In genomic region chr11:101881185-101881584, GRCm38 (mm10) we compare ENCODE assay signal across 8 mouse cellular contexts. TPM values are rescaled to one million over a fixed set of nuclear protein-coding genes. Genes with fewer than 3 reads are reported as not detected.
DNase-seq lines count a peak whose midpoint lies in the region; ATAC-seq and TF ChIP-seq lines count a peak whose summit lies in the region.

No protein-coding gene starts in this region.

- peak overlapping the region; percentile 84 for H3K27ac ChIP-seq in heart, embryonic 11.5 days (ENCODE audit: low read depth, low read length)
- H3K27ac ChIP-seq in lung, postnatal 0 days (ENCODE audit: low read length): peak overlapping the region; percentile 80
- peak overlapping the region; percentile 1; the same call in 1 of the 2 replicates for H3K27ac ChIP-seq in intestine, postnatal 0 days (ENCODE audit: low read depth, low read length)
- peak overlapping the region; percentile 56 for H3K27ac ChIP-seq in small intestine, adult 2 months (ENCODE audit: insufficient read depth, low read depth, low read length)

- TF ChIP-seq POLR2A in lung, adult 2 months (IDR thresholded peaks at IDR 0.05; ENCODE audit: borderline replicate concordance, extremely low read depth, low read depth, low read length): no peak
- TF ChIP-seq POLR2A in small intestine, adult 2 months (IDR thresholded peaks at IDR 0.05; ENCODE audit: low read depth, low read length): no peak

- peak overlapping the region; percentile 63 for H3K4me2 ChIP-seq in heart, embryonic 11.5 days
- peak overlapping the region; percentile 47 for H3K4me2 ChIP-seq in lung, postnatal 0 days (replicated peaks; ENCODE audit: low read depth, low read length)
- H3K4me2 ChIP-seq in intestine, postnatal 0 days (replicated peaks; ENCODE audit: low read depth): peak overlapping the region; percentile 54; the same call in 1 of the 2 replicates

- H3K4me1 ChIP-seq in heart, embryonic 11.5 days (ENCODE audit: control insufficient read depth, insufficient read depth, low read length): peaks cover 64% of the 10 kb centered on the region
- peaks cover 38% of the 10 kb centered on the region for H3K4me1 ChIP-seq in lung, postnatal 0 days (ENCODE audit: insufficient read depth, low read depth, low read length)
- peaks cover 16% of the 10 kb centered on the region for H3K4me1 ChIP-seq in lung, adult 2 months (ENCODE audit: control insufficient read depth, insufficient read depth, low read length)
- peaks cover 4% of the 10 kb centered on the region; the same call in 1 of the 2 replicates for H3K4me1 ChIP-seq in intestine, postnatal 0 days (replicated peaks; ENCODE audit: control insufficient read depth, insufficient read depth, low read length)
- H3K4me1 ChIP-seq in small intestine, adult 2 months (ENCODE audit: control insufficient read depth, insufficient read depth, insufficient read length, low read length): peaks cover 11% of the 10 kb centered on the region

- 0 out of 2 replicates have a peak, but pooled peaks have one; percentile 0 for TF ChIP-seq EP300 in lung, postnatal 0 days (IDR thresholded peaks at IDR 0.05)

- no peaks in the 10 kb centered on the region for H3K36me3 ChIP-seq in heart, embryonic 11.5 days (ENCODE audit: control insufficient read depth, insufficient read depth, low read length)
- H3K36me3 ChIP-seq in lung, postnatal 0 days (ENCODE audit: insufficient read depth, low read length): no peaks in the 10 kb centered on the region
- no peaks in the 10 kb centered on the region for H3K36me3 ChIP-seq in intestine, postnatal 0 days (ENCODE audit: control insufficient read depth, insufficient read depth)
- no peaks in the 10 kb centered on the region for H3K36me3 ChIP-seq in small intestine, adult 2 months (ENCODE audit: control insufficient read depth, insufficient read depth, low read length)

- no peak for TF ChIP-seq CTCF in lung, postnatal 0 days (IDR thresholded peaks at IDR 0.05)
- TF ChIP-seq CTCF in lung, adult 2 months (IDR thresholded peaks at IDR 0.05; ENCODE audit: insufficient read depth, low read length): no peak
- no peak for TF ChIP-seq CTCF in intestine, postnatal 0 days (IDR thresholded peaks at IDR 0.05; ENCODE audit: low read depth)
- TF ChIP-seq CTCF in small intestine, adult 2 months (IDR thresholded peaks at IDR 0.05; ENCODE audit: extremely low read depth, insufficient read length, insufficient replicate concordance, low read depth, low read length): 0 out of 2 replicates have a peak, but pooled peaks have one; percentile 11

- no peaks in the 10 kb centered on the region for H3K27me3 ChIP-seq in heart, embryonic 11.5 days (ENCODE audit: control insufficient read depth, insufficient read depth, low read length)
- H3K27me3 ChIP-seq in lung, postnatal 0 days (replicated peaks; ENCODE audit: insufficient read depth, low read length): no peaks in the 10 kb centered on the region
- peaks cover 25% of the 10 kb centered on the region for H3K27me3 ChIP-seq in intestine, postnatal 0 days (replicated peaks; ENCODE audit: control insufficient read depth, insufficient read depth, low read length)
- H3K27me3 ChIP-seq in small intestine, adult 2 months (ENCODE audit: control insufficient read depth, insufficient read depth, low read length): no peaks in the 10 kb centered on the region

- H3K9ac ChIP-seq in heart, embryonic 11.5 days (ENCODE audit: low read depth, low read length): peak overlapping the region; percentile 76
- no peak overlapping the region for H3K9ac ChIP-seq in lung, postnatal 0 days (replicated peaks; ENCODE audit: low read depth)
- H3K9ac ChIP-seq in intestine, postnatal 0 days (ENCODE audit: low read depth, low read length): peak overlapping the region; percentile 1; the same call in 1 of the 2 replicates

- no peak overlapping the region for H3K4me3 ChIP-seq in heart, embryonic 11.5 days (ENCODE audit: low read depth, low read length)
- no peak overlapping the region for H3K4me3 ChIP-seq in lung, postnatal 0 days (ENCODE audit: low read depth, low read length)
- H3K4me3 ChIP-seq in lung, adult 2 months (replicated peaks; ENCODE audit: extremely low read depth, low read depth, low read length): no peak overlapping the region
- H3K4me3 ChIP-seq in intestine, postnatal 0 days (ENCODE audit: low read depth, low read length): no peak overlapping the region
- H3K4me3 ChIP-seq in small intestine, adult 2 months (ENCODE audit: low read depth, low read length): peak overlapping the region; percentile 36

- DNase-seq in heart, adult 8-10 months (ENCODE audit: low spot score): no peak
- peak; percentile 47 for DNase-seq in lung, postnatal 0 days (ENCODE audit: low spot score)
- DNase-seq in lung, adult 2 months: no peak
- no peak for DNase-seq in layer of hippocampus, postnatal 14 days (ENCODE audit: low spot score in 2 of 2)
- no peak for DNase-seq in urinary bladder, postnatal 10 days (ENCODE audit: low spot score)

- 47% methylated on average over 7 of the region's 7 CpGs for WGBS in heart, embryonic 11.5 days (ENCODE audit: insufficient replicate concordance)
- WGBS in lung, postnatal 0 days: 27% methylated on average over 7 of the region's 7 CpGs
- WGBS in lung, adult 2 months: 25% methylated on average over 7 of the region's 7 CpGs
- 18% methylated on average over 7 of the region's 7 CpGs for WGBS in intestine, postnatal 0 days
- 12% methylated on average over 7 of the region's 7 CpGs for WGBS in small intestine, adult 2 months

- ATAC-seq in heart, embryonic 11.5 days (replicated peaks; ENCODE audit: insufficient number of reproducible peaks, low FRiP score, low TSS enrichment): no peak
- peak; percentile 5; the same call in 1 of the 2 replicates for ATAC-seq in lung, postnatal 0 days
- ATAC-seq in intestine, postnatal 0 days: peak; percentile 36

- H3K9me3 ChIP-seq in heart, embryonic 11.5 days (replicated peaks; ENCODE audit: control insufficient read depth, low read length): no peaks in the 10 kb centered on the region
- no peaks in the 10 kb centered on the region for H3K9me3 ChIP-seq in lung, postnatal 0 days (ENCODE audit: low read length)
- H3K9me3 ChIP-seq in intestine, postnatal 0 days (ENCODE audit: control insufficient read depth): no peaks in the 10 kb centered on the region

RNA-seq across cellular contexts. Expression of gene Meox1, which starts 13.0 kb away (rescaled TPM):
- 13.2 and 14.5 TPM in 2 replicates for polyA plus RNA-seq in heart, embryonic 11.5 days (2014; fragmentation: Nextera tagmentation; extraction: Ambion mirVana)
- total RNA-seq in heart, adult 8-10 months (2022): 1 to 10 TPM; 3.7 to 6.6 (median 6.3) TPM
- 8.1 and 8.7 TPM in 2 replicates for polyA plus RNA-seq in lung, postnatal 0 days (2015; fragmentation: Nextera tagmentation; extraction: Ambion mirVana)
- polyA plus RNA-seq in lung, adult 2 months (2012; rRNA removed): 4.3 and 4.4 TPM in 2 replicates
- polyA plus RNA-seq in intestine, postnatal 0 days (2015; fragmentation: Nextera tagmentation; extraction: Ambion mirVana): 3.8 and 4.1 TPM in 2 replicates
- 0.42 and 0.65 TPM in 2 replicates for polyA plus RNA-seq in small intestine, adult 2 months (2012; rRNA removed)
- 1 to 10 TPM; 1.9 to 2.0 TPM for total RNA-seq in layer of hippocampus, postnatal 14 days (2021)

Comparison
In these comparisons a context has a peak if more than half of its experiments do, and no peak if none do; other contexts are left out.
1. H3K27ac ChIP-seq: peak in every context shown above with its lines; median percentile 84 in heart, embryonic 11.5 days; 80 in lung, postnatal 0 days; 56 in small intestine, adult 2 months; 1 in intestine, postnatal 0 days.